Mouse (Mus musculus): ENCODE measurements around the gene Nr2e1. TPM values are rescaled to one million over a fixed set of nuclear protein-coding genes. Genes with fewer than 3 reads are reported as not detected.

The Nr2e1 gene
- total and polyA plus RNA-seq, 2 experiments from 2014 or later, result not detected

GRCm38 (mm10) chr10:42606757-42607156, 23.3 kb upstream of the Nr2e1 start:
- no peak for TF ChIP-seq EP300 (IDR thresholded peaks at IDR 0.05; ENCODE audit: low read depth)
- TF ChIP-seq CTCF (IDR thresholded peaks at IDR 0.05; ENCODE audit: low read depth), result no peak
- no peak for DNase-seq (ENCODE audit: low spot score)
- Histone ChIP-seq H3K36me3 (replicated peaks; ENCODE audit: control insufficient read depth, insufficient read depth, low read length) (no peaks in the 10 kb centered on the region), H3K4me2 (ENCODE audit: low read depth, low read length) (no peak overlapping the region), H3K27ac (ENCODE audit: low read depth) (no peak overlapping the region), H3K4me1 (ENCODE audit: control insufficient read depth, insufficient read depth) (no peaks in the 10 kb centered on the region), H3K4me3 (ENCODE audit: low read depth, low read length) (no peak overlapping the region), H3K27me3 (ENCODE audit: control insufficient read depth, insufficient read depth, low read length) (peaks cover 21% of the 10 kb centered on the region), H3K9ac (replicated peaks; ENCODE audit: low read depth, low read length) (no peak overlapping the region), H3K9me3 (replicated peaks; ENCODE audit: control insufficient read depth, low read length) (peaks cover 20% of the 10 kb centered on the region)
- no peak for ATAC-seq (ENCODE audit: insufficient read depth, low read depth)
- 49% methylated on average over 4 of the region's 4 CpGs for WGBS

GRCm38 (mm10) chr10:42604874-42605273, 21.4 kb upstream of the Nr2e1 start:
- no peaks in the 10 kb centered on the region for H3K36me3 ChIP-seq (replicated peaks; ENCODE audit: control insufficient read depth, insufficient read depth, low read length)
- 62% methylated on average over 2 of the region's 2 CpGs for WGBS
- H3K4me1 ChIP-seq (ENCODE audit: control insufficient read depth, insufficient read depth), result no peaks in the 10 kb centered on the region
- no peak overlapping the region for H3K9ac ChIP-seq (replicated peaks; ENCODE audit: low read depth, low read length)
- ATAC-seq (ENCODE audit: insufficient read depth, low read depth) (no peak), DNase-seq (ENCODE audit: low spot score) (no peak)
- H3K9me3 ChIP-seq (replicated peaks; ENCODE audit: control insufficient read depth, low read length), result peaks cover 20% of the 10 kb centered on the region
- no peak overlapping the region for H3K4me3 ChIP-seq (ENCODE audit: low read depth, low read length)
- peaks cover 16% of the 10 kb centered on the region; the same call in 1 of the 2 replicates for H3K27me3 ChIP-seq (ENCODE audit: control insufficient read depth, insufficient read depth, low read length)
- no peak overlapping the region for H3K27ac ChIP-seq (ENCODE audit: low read depth)
- no peak overlapping the region for H3K4me2 ChIP-seq (ENCODE audit: low read depth, low read length)
- TF ChIP-seq CTCF (IDR thresholded peaks at IDR 0.05; ENCODE audit: low read depth) (peak; percentile 39), EP300 (IDR thresholded peaks at IDR 0.05; ENCODE audit: low read depth) (no peak)

- Histone ChIP-seq H3K27ac (ENCODE audit: low read depth) (no peak overlapping the region), H3K4me2 (ENCODE audit: low read depth, low read length) (no peak overlapping the region), H3K4me3 (ENCODE audit: low read depth, low read length) (no peak overlapping the region), H3K9ac (replicated peaks; ENCODE audit: low read depth, low read length) (no peak overlapping the region), H3K9me3 (replicated peaks; ENCODE audit: control insufficient read depth, low read length) (peaks cover 10% of the 10 kb centered on the region), H3K27me3 (ENCODE audit: control insufficient read depth, insufficient read depth, low read length) (peaks cover 15% of the 10 kb centered on the region; the same call in 1 of the 2 replicates), H3K36me3 (replicated peaks; ENCODE audit: control insufficient read depth, insufficient read depth, low read length) (no peaks in the 10 kb centered on the region), H3K4me1 (ENCODE audit: control insufficient read depth, insufficient read depth) (no peaks in the 10 kb centered on the region)
- ATAC-seq (ENCODE audit: insufficient read depth, low read depth) (no peak), DNase-seq (ENCODE audit: low spot score) (no peak)
- peak; percentile 26; the same call in 1 of the 2 replicates for TF ChIP-seq CTCF (IDR thresholded peaks at IDR 0.05; ENCODE audit: low read depth)
- TF ChIP-seq EP300 (IDR thresholded peaks at IDR 0.05; ENCODE audit: low read depth), result no peak
- 18% methylated on average over 10 of the region's 10 CpGs for WGBS
Measured at GRCm38 (mm10) chr10:42601556-42601955, 18.1 kb upstream of the Nr2e1 start.

GRCm38 (mm10) chr10:42598615-42599014, 15.2 kb upstream of the Nr2e1 start:
- H3K4me2 ChIP-seq (ENCODE audit: low read depth, low read length), result no peak overlapping the region
- H3K4me1 ChIP-seq (ENCODE audit: control insufficient read depth, insufficient read depth), result no peaks in the 10 kb centered on the region
- no peak overlapping the region for H3K27ac ChIP-seq (ENCODE audit: low read depth)
- TF ChIP-seq CTCF (IDR thresholded peaks at IDR 0.05; ENCODE audit: low read depth), result no peak
- no peak for TF ChIP-seq EP300 (IDR thresholded peaks at IDR 0.05; ENCODE audit: low read depth)
- ATAC-seq (ENCODE audit: insufficient read depth, low read depth) (no peak), DNase-seq (ENCODE audit: low spot score) (no peak)
- no peak overlapping the region for H3K4me3 ChIP-seq (ENCODE audit: low read depth, low read length)
- 80% methylated on average over 8 of the region's 8 CpGs for WGBS
- H3K9me3 ChIP-seq (replicated peaks; ENCODE audit: control insufficient read depth, low read length), result no peaks in the 10 kb centered on the region
- no peaks in the 10 kb centered on the region for H3K36me3 ChIP-seq (replicated peaks; ENCODE audit: control insufficient read depth, insufficient read depth, low read length)
- H3K9ac ChIP-seq (replicated peaks; ENCODE audit: low read depth, low read length), result no peak overlapping the region
- peaks cover 42% of the 10 kb centered on the region for H3K27me3 ChIP-seq (ENCODE audit: control insufficient read depth, insufficient read depth, low read length)

- TF ChIP-seq EP300 (IDR thresholded peaks at IDR 0.05; ENCODE audit: low read depth) (no peak), CTCF (IDR thresholded peaks at IDR 0.05; ENCODE audit: low read depth) (no peak)
- Histone ChIP-seq H3K36me3 (replicated peaks; ENCODE audit: control insufficient read depth, insufficient read depth, low read length) (no peaks in the 10 kb centered on the region), H3K27ac (ENCODE audit: low read depth) (no peak overlapping the region), H3K9me3 (replicated peaks; ENCODE audit: control insufficient read depth, low read length) (no peaks in the 10 kb centered on the region), H3K4me2 (ENCODE audit: low read depth, low read length) (no peak overlapping the region), H3K4me3 (ENCODE audit: low read depth, low read length) (no peak overlapping the region), H3K9ac (replicated peaks; ENCODE audit: low read depth, low read length) (no peak overlapping the region), H3K27me3 (ENCODE audit: control insufficient read depth, insufficient read depth, low read length) (peaks cover 85% of the 10 kb centered on the region), H3K4me1 (ENCODE audit: control insufficient read depth, insufficient read depth) (no peaks in the 10 kb centered on the region; the same call in 1 of the 2 replicates)
- 22% methylated on average over 7 of the region's 7 CpGs for WGBS
- DNase-seq (ENCODE audit: low spot score) (no peak), ATAC-seq (ENCODE audit: insufficient read depth, low read depth) (no peak)
Measured at GRCm38 (mm10) chr10:42593201-42593600, 9.8 kb upstream of the Nr2e1 start.
